Comparison of ENCODE assay signal across 11 mouse cellular contexts in genomic region chr6:125510645-125511044, GRCm38 (mm10).
"Had no signal": no experiment of that assay in that cellular context is flagged by ENCODE, and none has a peak within 500 bp of the region (broad histone marks: within the 10 kb centered on the region; RNA-seq: fewer than 3 reads in every experiment).

No protein-coding gene starts in this region.

- H3K4me1 ChIP-seq: midbrain, embryonic 12.5 days had no signal

- H3K36me3 ChIP-seq: intestine, embryonic 15.5 days; kidney, embryonic 15.5 days; liver, embryonic 13.5 days; midbrain, embryonic 12.5 days had no signal

- H3K27me3 ChIP-seq: intestine, embryonic 15.5 days; kidney, embryonic 15.5 days; liver, embryonic 13.5 days; midbrain, embryonic 12.5 days had no signal

- DNase-seq: kidney, adult 18-20 months; kidney, postnatal 14 days; liver; liver, embryonic 13.5 days; liver, postnatal 0 days; right cerebral cortex, postnatal 25 days; thymus, postnatal 36 days had no signal

- H3K4me3 ChIP-seq: intestine, embryonic 15.5 days; kidney, embryonic 15.5 days; liver, embryonic 13.5 days; midbrain, embryonic 12.5 days had no signal

- ATAC-seq: intestine, embryonic 15.5 days; liver, postnatal 0 days; midbrain, embryonic 16.5 days had no signal

- H3K9me3 ChIP-seq: intestine, embryonic 15.5 days; kidney, embryonic 15.5 days; liver, embryonic 13.5 days; midbrain, embryonic 12.5 days had no signal

- H3K9ac ChIP-seq: intestine, embryonic 15.5 days; kidney, embryonic 15.5 days; liver, embryonic 13.5 days; liver, postnatal 0 days; midbrain, embryonic 12.5 days had no signal

- H3K4me2 ChIP-seq: intestine, embryonic 15.5 days; kidney, embryonic 15.5 days; liver, embryonic 13.5 days; midbrain, embryonic 12.5 days had no signal

- H3K27ac ChIP-seq: intestine, embryonic 15.5 days; kidney, embryonic 15.5 days; liver, embryonic 13.5 days; midbrain, embryonic 12.5 days had no signal
